Mouse (Mus musculus) bone marrow macrophage, adult 2 months (primary cell): ENCODE data around the gene Smarcc1. TPM values are rescaled to one million over a fixed set of nuclear protein-coding genes. Genes with fewer than 3 reads are reported as not detected.
"Not testable (repeated sequence)": the region's sequence is repeated elsewhere in the genome, so short reads cannot be mapped to it uniquely, and the experiment has no call there.

Experiments used
- H3K27ac ChIP-seq: 2 replicates; pipeline ENCODE4 v1.5.1; 2012; ENCODE audit warnings: low read depth, low read length; ENCODE audit not compliant: insufficient read depth
- H3K4me1 ChIP-seq: 2 replicates; pipeline ENCODE4 v1.6.1; 2012; ENCODE audit warnings: low read length; ENCODE audit not compliant: control insufficient read depth, insufficient read depth
- H3K4me3 ChIP-seq: 2 replicates; pipeline ENCODE4 v1.5.1; 2012; ENCODE audit warnings: mild to moderate bottlenecking, low read length, moderate library complexity; ENCODE audit not compliant: insufficient read depth
- CTCF ChIP-seq: IDR thresholded peaks from 2 replicates; pipeline ENCODE4 v1.5.1; 2012; ENCODE audit warnings: low read depth, mild to moderate bottlenecking, low read length, moderate library complexity
- POLR2A ChIP-seq: IDR thresholded peaks from 2 replicates; pipeline ENCODE4 v1.6.1; 2012; ENCODE audit warnings: mild to moderate bottlenecking, low read depth, low read length, borderline replicate concordance
- polyA plus RNA-seq: library from polyadenylated mRNA; stranded (reverse); fragments of >200 nt; gene quantifications from 2 replicates; pipeline ENCODE4 v1.2.4, GENCODE M21; 2012; ENCODE audit not compliant: missing spikeins, insufficient read depth, insufficient read length

The Smarcc1 gene
- 29.7 and 31.9 TPM in 2 replicates for polyA plus RNA-seq

DNA sequence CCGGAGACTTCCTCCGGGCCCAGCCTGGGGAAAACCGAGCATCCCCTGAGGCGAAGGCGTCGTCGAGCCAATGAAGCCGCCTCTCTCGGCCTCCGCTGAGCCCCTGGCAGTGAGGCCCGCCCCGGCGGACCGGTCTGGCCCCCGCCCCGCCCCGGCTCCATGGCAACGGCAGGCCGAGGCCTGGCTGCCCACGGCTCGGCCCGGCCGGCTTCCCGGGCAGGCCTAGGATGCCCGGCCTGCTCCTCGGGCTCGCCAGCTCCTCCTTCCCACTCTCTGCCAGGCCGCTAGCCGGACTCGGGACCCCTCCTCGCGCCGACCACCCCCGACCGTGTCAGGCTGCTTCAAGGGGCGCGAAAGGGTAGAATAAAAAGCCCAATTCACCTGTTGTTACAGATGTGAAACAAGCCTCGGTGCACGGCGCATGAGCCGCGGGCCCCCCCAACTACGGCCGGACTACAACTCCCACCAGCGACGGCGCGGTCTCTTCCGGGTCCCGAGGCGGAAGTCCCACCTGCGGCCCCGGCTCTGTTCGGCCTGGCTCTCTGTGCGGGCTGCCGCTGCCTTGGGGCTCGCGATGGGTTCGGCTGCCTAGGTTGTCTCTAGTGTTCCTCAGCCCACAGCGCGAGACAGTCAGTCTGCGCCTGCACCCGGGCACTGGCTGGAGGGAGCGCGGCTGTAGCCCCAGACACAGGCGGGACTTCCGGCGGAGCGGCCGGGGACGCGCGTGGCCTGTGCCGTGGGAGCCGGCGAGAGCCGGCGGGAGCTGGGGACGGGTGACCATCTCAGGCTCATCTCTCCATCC, at the start of gene Smarcc1:
Gene Smarcc1, plus strand, starts transcription at position 732 of the 802 bp plus-strand sequence.
- peak within 1 kb of the TSS; percentile 83 for H3K27ac ChIP-seq
- peaks cover 11% of the 10 kb centered on the region for H3K4me1 ChIP-seq
- H3K4me3 ChIP-seq, result peak within 1 kb of the TSS; percentile 74
- TF ChIP-seq POLR2A (no peak), CTCF (no peak)

DNA sequence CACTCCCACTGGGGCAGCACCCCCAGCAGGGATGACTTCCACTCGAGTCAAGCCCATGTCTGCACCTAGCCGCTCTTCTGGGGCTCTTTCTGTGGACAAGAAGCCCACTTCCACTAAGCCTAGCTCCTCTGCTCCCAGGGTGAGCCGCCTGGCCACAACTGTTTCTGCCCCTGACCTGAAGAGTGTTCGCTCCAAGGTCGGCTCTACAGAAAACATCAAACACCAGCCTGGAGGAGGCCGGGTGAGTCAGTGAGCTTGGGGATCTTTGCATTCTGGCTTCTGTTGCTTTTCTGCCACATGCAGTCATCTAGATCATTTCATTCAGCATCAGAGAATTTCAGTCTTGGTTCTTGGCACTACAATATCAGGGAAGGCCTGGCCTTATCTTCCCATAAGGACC, 48.8 kb upstream of the Smarcc1 start:
- Histone ChIP-seq H3K4me3 (no peak overlapping the region), H3K27ac (no peak overlapping the region), H3K4me1 (peaks cover 23% of the 10 kb centered on the region)
- TF ChIP-seq CTCF, result no peak
- no peak for TF ChIP-seq POLR2A

DNA sequence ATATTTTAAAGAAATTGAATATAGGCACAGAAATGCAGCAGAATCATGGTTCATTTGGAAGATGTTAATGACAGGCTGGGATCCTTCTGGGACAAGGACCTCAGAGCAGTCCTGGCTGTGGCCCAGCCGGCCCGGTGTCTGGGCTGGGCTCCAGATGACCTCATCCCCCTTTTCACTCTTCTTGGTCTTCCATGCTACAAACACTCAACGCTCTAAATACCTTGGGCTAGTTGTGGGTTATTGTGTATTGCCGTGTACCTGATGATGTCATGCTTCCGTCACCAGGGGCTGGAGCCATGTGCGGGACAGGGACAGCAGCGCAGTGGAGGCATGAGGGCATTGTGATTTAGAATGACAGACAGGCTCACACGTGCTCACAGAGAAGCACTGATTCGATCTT, 47.1 kb upstream of the Smarcc1 start:
- H3K4me1 ChIP-seq, result peaks cover 16% of the 10 kb centered on the region
- H3K27ac ChIP-seq, result peak overlapping the region; percentile 40; the same call in 1 of the 2 replicates
- H3K4me3 ChIP-seq, result no peak overlapping the region
- no peak for TF ChIP-seq POLR2A

DNA sequence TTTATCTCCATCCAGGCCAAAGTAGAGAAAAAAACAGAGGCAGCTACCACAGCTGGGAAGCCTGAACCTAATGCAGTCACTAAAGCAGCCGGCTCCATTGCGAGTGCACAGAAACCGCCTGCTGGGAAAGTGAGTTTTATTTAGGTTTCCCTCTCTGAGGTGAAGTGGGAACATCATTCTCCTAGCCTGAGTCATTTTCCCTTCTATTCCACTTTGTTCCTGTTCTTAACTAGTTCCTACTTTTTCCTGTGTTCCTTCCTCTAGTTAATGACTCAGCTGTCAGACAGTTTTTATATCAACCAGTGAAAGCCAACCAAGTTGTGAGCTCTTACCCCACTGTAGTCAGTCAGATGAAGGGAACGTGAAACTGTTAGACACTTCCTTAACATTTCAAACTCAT, 46.5 kb upstream of the Smarcc1 start:
- TF ChIP-seq CTCF, result no peak
- no peak for TF ChIP-seq POLR2A
- Histone ChIP-seq H3K4me3 (0 out of 2 replicates have a peak overlapping the region, but pooled peaks have one; percentile 2), H3K27ac (peak overlapping the region; percentile 40), H3K4me1 (peaks cover 16% of the 10 kb centered on the region)

DNA sequence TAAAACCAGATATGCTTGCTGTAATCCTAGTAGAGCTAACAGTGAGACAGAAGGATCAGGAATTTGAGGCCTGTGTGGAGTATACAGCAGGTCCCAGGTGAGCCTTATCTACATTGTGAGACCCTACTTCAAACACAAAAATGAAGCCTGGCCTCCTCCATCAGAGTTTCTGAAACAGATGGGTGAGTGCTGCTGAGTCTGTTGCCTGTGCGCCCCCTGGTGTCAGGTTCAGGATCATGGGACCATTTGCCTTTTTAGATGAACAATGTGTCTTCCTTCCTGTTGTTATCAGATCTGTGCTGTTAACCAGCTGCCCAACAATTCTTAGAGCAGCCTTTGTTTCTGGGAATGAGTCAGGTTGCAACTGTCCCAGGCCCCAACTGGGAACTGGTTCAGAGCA, 45.7 kb upstream of the Smarcc1 start:
- TF ChIP-seq CTCF (peak; percentile 79), POLR2A (no peak)
- Histone ChIP-seq H3K27ac (peak overlapping the region; percentile 32; the same call in 1 of the 2 replicates), H3K4me1 (peaks cover 16% of the 10 kb centered on the region), H3K4me3 (no peak overlapping the region)

DNA sequence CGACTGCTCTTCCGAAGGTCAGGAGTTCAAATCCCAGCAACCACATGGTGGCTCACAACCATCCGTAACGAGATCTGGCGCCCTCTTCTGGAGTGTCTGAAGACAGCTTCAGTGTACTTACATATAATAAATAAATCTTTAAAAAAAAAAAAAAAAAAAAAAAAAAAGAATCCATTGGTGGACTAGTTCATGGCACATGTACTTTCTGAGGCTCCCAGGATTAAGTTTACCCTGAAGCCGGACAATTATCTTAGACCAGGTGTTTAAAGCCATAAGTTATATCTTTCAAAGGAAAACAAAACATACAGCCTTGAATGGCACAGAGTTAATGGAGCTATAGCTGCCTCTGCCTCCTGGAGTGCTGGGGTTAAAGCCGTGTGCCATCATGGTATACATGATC, 41.0 kb upstream of the Smarcc1 start:
- H3K4me3 ChIP-seq, H3K4me1 ChIP-seq, H3K27ac ChIP-seq: not testable (repeated sequence)

DNA sequence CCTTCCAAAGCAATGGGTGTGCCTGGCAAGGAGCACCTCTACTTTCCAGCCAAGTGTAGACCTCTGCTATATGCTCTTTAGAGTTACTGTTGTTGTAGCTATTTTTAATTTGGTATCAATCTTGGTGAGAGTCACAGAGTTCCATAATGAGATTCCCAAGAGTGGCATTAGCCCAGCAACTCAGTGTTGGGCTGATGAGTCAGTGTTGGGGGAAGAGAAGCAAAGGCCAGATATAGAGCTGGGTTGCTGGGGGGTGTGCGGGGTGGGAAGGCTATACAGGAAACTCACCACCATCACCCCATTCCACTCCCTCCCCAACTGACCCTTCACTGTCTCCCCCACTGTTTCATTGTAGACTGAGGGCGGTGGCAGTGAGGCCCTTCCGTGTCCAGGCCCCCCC, 36.4 kb upstream of the Smarcc1 start:
- Histone ChIP-seq H3K4me3 (no peak overlapping the region), H3K4me1 (no peaks in the 10 kb centered on the region), H3K27ac (no peak overlapping the region)
- TF ChIP-seq CTCF, result no peak
- no peak for TF ChIP-seq POLR2A

DNA sequence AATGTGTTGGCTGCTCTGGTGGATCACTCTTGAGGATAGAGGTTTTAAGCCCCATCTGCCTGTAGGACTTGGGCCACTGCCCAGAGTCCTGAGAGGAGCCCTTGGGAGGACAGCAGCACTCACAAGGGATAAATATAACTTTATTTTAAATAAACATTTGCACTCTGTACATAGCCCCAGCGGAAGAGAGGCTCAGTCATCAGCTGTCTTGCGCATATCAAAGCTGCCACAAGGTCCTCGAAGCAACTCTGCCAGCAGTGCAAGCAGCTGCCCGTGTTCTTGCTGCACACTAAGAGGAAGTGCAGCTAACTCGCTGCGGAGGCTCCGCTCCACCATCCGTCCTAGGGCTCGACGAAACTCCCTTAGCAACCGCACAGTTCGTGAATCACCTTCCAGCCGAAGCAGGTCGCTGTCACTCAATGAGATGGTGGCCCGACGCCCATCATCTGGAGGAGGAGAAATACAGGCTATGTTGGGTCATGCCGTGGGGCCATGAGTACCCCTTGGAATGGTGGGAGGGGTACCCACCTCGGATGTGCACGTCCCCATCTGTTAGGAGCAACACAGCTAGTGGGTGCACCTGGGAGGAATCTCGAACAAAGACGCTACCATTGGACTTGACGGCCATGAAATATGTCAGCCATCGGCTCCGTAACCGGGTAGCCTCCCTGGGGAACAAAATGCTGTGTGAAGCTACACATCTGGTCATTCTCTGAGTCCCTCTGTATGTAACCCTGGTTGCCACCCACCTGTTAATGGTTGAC, 33.1 kb upstream of the Smarcc1 start:
- no peak for TF ChIP-seq POLR2A
- TF ChIP-seq CTCF, result no peak
- H3K4me3 ChIP-seq, result no peak overlapping the region

DNA sequence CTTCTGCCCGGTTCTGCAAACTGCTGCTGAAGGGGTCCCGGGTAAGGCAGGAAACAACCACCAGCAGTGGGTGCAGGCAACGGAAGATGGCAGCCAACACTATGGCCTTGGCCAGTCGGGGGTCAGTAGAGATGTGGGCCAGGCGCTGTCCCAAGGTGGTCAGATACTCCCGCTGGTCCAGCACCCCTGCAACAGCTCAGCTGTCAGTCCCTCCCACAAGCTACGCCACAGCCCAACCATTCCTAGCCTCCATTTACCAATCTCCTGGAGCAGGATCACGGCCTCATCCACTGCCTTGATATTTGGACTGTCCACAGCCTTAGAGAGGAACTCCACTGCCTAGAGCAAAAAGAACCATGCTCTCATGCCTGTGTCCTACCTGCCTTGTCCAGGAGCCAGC, 31.8 kb upstream of the Smarcc1 start:
- no peaks in the 10 kb centered on the region for H3K4me1 ChIP-seq
- TF ChIP-seq POLR2A (no peak), CTCF (no peak)
- no peak overlapping the region for H3K27ac ChIP-seq
- no peak overlapping the region for H3K4me3 ChIP-seq

More for the DNA sequence above, 33.1 kb upstream of the Smarcc1 start:
- Histone ChIP-seq H3K4me1 (no peaks in the 10 kb centered on the region), H3K27ac (no peak overlapping the region)

DNA sequence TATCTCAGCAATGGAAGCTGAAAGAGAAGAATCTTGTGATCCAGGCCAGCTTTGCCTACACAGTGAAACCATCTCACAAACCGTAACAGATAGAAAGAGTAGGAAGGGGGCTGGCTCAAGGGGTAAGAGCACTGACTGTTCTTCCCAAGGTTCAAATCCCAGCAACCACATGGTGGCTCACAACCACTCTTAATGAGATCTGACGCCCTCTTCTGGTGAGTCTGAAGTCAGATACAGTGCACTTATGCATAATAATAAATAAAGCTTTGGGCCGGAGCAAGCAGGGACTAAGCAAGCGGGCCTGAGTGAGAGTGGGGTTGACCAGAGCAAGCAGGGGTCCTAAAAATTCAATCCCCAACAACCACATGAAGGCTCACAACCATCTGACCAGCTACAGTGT, 24.2 kb upstream of the Smarcc1 start:
- TF ChIP-seq CTCF (no peak), POLR2A (no peak)
- Histone ChIP-seq H3K4me1 (no peaks in the 10 kb centered on the region), H3K4me3 (no peak overlapping the region), H3K27ac (no peak overlapping the region)
